Mouse (Mus musculus) thymus, adult 2 months (tissue): ENCODE data around the gene Atp5mpl.

ENCODE experiments used
- CTCF ChIP-seq: fragments of 200-500 bp; IDR thresholded peaks from 2 replicates; pipeline ENCODE4 v1.5.1; 2012; ENCODE audit warnings: mild to moderate bottlenecking, control low read depth, low read length, moderate library complexity, borderline replicate concordance; ENCODE audit not compliant: control insufficient read depth, poor library complexity, insufficient read depth; ENCODE audit errors: extremely low read depth
- POLR2A ChIP-seq: fragments of 200-500 bp; IDR thresholded peaks from 2 replicates; pipeline ENCODE4 v1.6.1; 2012; ENCODE audit warnings: mild to moderate bottlenecking, low read length, control low read depth, moderate library complexity; ENCODE audit not compliant: control insufficient read depth, poor library complexity, insufficient read depth; ENCODE audit errors: extremely low read depth

DNA sequence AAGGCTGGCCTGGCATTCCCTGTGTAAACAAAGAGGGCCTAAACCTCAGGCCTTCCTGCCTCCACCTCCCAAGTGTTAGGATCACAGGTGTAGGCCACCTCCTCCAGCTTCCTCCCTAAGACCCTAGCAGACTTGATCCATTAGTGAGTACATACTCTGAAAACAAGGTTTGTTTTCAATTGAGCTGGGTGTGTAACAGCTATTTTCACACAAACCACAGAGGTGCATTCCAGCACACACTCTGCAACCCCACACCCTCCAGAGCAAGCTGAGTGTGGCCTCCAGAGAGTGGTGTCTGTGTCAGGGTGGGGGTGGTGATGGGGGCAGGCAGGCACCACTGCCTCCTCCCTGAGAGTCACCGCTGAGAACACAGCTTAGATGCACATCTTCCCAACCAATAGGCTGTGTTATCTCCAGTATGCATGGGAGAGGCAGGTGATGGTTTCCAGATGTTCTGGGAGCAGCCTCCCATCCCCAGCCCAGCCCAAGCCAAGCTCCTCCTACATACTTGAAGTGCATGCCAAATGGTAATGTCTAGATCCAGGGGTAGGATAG lies 28.1 kb downstream of the Atp5mpl start:
- TF ChIP-seq POLR2A (no peak), CTCF (no peak)
